Mouse (Mus musculus) hematopoietic multipotent progenitor cell, adult 10-12 weeks (in vitro differentiated cells): ENCODE data around the gene Cdkl3. TPM values are rescaled to one million over a fixed set of nuclear protein-coding genes. Genes with fewer than 3 reads are reported as not detected.

Experiments
- polyA plus RNA-seq: library from polyadenylated mRNA; stranded (reverse); fragments of >175 nt; gene quantifications from 2 replicates; pipeline ENCODE4 v1.2.3, GENCODE M21; 2012; ENCODE audit warnings: low replicate concordance

The Cdkl3 gene
- polyA plus RNA-seq: 1.5 and 2.3 TPM in 2 replicates

DNA sequence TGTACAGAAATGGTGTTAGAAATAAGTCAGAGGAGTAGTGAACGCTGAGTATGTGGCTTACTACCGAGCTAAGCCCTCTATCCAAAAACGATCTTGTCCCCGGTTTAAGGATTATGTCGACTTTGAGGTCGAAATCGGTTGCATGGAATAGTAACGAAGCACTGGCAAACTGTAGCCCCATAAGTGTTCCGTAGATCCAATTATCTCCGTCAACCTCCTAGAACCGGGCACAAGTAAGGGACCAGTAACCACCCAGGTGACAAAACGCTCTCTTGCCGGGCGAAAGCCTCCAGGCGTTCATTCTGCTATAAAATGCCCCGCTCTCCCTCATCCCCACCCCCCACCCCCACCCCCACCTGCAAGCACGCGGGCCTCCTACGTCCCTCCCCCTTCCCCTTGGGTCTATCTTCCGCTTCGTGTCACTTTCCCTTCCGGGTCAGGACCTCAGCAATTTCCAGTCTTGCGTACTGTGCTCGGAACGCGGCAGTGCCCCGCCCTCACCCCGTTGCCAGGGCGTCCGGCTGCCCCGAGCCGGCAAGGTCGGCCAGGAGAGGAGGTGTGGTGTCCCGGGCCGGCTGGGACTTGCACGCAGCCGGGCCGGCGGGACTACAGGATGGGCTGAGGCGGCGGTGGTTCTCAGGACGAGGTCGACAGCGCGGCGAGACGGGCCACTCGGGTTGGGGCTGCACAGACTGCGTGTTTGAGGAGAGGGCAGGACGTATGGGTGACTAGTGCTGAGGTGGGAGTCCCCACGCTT, at the start of gene Cdkl3:
Gene Cdkl3 (plus strand): TSS at position 450 of the 757 bp plus-strand sequence.

GRCm38 (mm10) chr11:51967443-51968401, 36.3 kb upstream of the Cdkl3 start, which contains the start of gene Cdkn2aipnl:
Cdkn2aipnl (plus strand) TSS chr11:51967661.

DNA sequence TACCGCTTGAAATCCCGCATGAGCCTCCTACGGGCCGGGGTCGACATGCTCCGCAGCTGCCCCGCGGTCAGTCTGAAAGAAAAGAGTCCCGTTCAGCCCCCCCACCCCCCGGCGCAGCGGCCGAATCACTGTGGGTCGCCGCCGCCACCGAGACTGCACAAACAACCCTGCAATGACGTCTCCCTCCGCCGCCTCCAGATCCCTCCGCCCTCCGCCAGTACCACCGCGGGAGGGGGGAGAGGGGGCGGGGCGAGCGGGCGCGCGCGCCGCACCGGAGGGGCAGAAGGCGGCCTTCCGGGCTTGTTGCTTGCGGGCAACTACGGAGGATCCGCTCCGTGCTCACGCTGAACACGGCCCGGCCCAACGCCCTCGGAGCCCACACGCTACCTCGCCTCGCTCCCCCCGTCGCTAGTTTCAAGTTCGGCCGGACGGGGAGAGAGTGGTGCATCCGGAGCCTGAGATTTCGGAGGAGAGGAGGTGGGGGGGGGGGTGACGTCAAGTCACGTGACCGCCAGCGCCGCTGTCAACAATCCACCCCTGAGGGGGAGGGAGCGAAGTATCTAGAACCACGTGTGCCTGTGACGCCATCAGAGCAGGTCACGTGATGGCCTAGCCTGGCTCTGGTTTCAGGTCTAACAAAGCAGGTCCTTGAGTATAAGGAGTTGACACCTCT, 3.6 kb upstream of the Cdkl3 start, which contains the start of gene Ube2b:
Gene Ube2b (minus strand): TSS at position 473 of the 673 bp plus-strand sequence.

DNA sequence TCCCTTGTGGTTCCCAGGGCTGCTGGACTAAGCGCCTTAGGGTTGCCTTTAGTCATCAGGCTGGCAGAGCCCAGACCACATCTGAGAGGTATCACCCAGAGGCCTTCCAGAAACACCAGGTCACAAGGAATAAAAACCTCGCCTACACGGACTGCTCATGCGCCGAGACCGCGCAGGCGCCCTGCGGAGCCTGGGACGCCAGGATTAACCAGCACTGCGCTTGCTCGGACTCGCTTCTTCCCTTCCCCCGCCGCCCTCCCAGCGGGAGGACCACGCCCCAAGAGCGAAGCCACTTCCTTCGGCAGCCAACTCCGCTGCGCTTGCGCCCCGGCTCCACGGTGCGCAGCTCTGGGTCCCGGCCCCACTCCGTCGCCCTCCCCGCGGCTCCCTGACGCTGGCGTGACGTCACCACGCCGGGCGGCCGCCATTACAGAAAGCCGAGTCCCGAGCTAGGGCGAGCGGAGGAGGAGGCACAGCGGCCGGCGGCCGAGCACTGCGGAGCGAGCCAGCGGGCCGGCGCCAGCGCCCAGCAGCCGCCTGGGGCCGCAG, 94.5 kb downstream of the Cdkl3 start, which contains the start of gene Ppp2ca:
Gene Ppp2ca (plus strand): TSS at position 284 of the 549 bp plus-strand sequence.

Other genes starting within 250 kb of the Cdkl3 start
- 27.0 and 48.1 TPM in 2 replicates for gene Sec24a, start 240.6 kb upstream of the Cdkl3 start, polyA plus RNA-seq
- gene Sar1b, start 240.5 kb upstream of the Cdkl3 start, polyA plus RNA-seq: 3.4 and 6.8 TPM in 2 replicates
- 58.4 and 86.7 TPM in 2 replicates for gene Jade2, start 146.6 kb upstream of the Cdkl3 start, polyA plus RNA-seq
- gene Cdkn2aipnl, start 36.6 kb upstream of the Cdkl3 start, polyA plus RNA-seq: 25.6 and 29.4 TPM in 2 replicates
- 256 and 265 TPM in 2 replicates for gene Ube2b, start 3.5 kb upstream of the Cdkl3 start, polyA plus RNA-seq
- gene Ppp2ca, start 94.5 kb downstream of the Cdkl3 start, polyA plus RNA-seq: 9.4 and 12.4 TPM in 2 replicates
- gene Olfr1373, start 141.3 kb downstream of the Cdkl3 start, polyA plus RNA-seq: not detected in 2 replicates
- not detected in 2 replicates for gene Olfr1371, start 209.8 kb downstream of the Cdkl3 start, polyA plus RNA-seq
- gene Skp1a, start 227.8 kb downstream of the Cdkl3 start, polyA plus RNA-seq: 3.8 and 14.4 TPM in 2 replicates